Mouse (Mus musculus): ENCODE measurements around the gene Ccdc86. TPM values are rescaled to one million over a fixed set of nuclear protein-coding genes. Genes with fewer than 3 reads are reported as not detected.
A peak's percentile ranks its signal among the peaks of the same experiment; 100 is the strongest.

Ccdc86 gene
- polyA plus RNA-seq, 1 experiment from 2014 or later = 12.9 TPM

DNA sequence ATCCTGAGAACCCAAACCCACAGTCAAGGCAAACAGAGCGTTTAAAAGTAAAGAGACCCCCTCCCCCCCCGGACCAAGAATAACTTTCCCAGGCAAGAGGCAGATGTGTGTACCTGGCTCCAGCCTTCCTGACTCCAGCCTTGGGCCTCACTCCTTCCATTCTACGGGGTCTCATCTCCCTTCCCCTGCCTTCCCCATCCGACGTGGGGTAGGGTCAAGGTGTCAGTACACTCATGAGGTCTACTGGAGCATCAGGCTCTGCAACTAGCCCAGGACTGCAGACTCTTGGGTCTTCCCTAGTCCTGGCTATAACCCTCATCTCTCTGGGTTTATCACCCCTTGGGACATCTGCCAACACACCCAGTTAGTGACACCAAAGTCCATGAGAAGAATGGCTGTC is 31.1 kb upstream of the Ccdc86 start:
- no peak overlapping the region for H3K27ac ChIP-seq (replicated peaks in 1 of 2; ENCODE audit: control insufficient read depth in 1 of 2, insufficient read depth in 1 of 2, low read depth in 2 of 2, low read length in 2 of 2)
- peaks cover 0 to 3% of the 10 kb centered on the region in 2 experiments; a peak in 3 of 4 replicates for H3K4me1 ChIP-seq (ENCODE audit: control insufficient read depth in 2 of 2, insufficient read depth in 2 of 2, low read length in 2 of 2)
- H3K4me2 ChIP-seq (ENCODE audit: low read length) = no peak overlapping the region
- H3K9me3 ChIP-seq (ENCODE audit: control insufficient read depth, low read length) = no peaks in the 10 kb centered on the region
- ATAC-seq (ENCODE audit: insufficient number of reproducible peaks, insufficient read depth, low FRiP score, low read depth) = no peak
- H3K4me3 ChIP-seq (ENCODE audit: control insufficient read depth in 1 of 2, insufficient read depth in 1 of 2, low read depth in 1 of 2, low read length in 2 of 2) = no peak overlapping the region
- H3K27me3 ChIP-seq (ENCODE audit: control insufficient read depth, insufficient read depth, low read length) = no peaks in the 10 kb centered on the region
- H3K36me3 ChIP-seq (ENCODE audit: control insufficient read depth, insufficient read depth, low read length) = no peaks in the 10 kb centered on the region
- WGBS = 76% methylated on average over 5 of the region's 5 CpGs
- no peak overlapping the region for H3K9ac ChIP-seq (ENCODE audit: low read length)

DNA sequence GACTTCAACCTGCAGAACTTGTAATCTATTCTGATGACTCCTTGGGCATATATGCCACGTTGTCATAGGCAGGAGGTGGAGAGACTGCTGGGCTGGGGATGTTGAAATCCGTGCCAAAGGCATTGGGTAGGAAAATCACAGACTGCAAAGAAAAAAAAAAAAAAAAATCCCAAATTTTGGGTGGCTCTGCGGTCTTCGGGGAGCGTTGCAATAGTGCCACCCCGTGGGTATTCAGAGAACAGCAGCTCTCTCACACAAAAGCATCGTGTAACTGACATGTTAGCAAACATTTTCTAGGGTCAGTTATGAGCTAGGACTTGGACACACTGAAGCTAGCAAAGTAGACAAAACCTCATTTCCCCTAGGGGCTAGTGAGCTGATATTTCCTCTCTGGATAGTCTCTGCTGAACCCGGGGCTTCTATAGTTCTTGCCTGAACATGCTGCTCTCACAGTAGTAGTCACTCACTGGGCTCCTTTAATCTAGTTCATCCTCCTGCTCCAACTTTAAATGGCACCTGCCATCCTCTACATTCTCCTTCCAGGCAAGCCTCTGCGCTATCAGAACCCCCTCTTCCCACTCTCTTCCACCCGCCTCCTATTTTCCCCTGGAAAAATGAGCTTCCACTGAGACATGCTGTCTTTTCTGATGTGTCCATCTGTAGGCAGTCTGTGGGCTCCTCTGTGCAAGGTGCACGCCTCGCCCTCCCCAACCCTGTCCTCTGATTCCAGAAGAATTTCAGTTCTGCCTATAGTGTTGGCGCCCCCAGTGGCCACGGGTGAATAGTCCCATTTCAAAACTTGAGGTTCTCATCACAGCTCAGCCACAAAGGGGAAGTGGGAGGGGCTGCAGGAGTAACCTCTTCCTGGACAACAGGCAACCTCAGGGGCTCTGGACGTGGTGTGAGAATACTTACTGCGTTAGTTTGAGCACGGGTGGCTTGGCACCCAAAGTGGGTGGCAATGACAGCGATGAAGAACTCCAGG is 30.4 kb upstream of the Ccdc86 start:
- Histone ChIP-seq H3K4me3 (ENCODE audit: control insufficient read depth in 1 of 2, insufficient read depth in 1 of 2, low read depth in 1 of 2, low read length in 2 of 2) (no peak overlapping the region), H3K9ac (ENCODE audit: low read length) (no peak overlapping the region), H3K36me3 (ENCODE audit: control insufficient read depth, insufficient read depth, low read length) (no peaks in the 10 kb centered on the region), H3K27ac (replicated peaks in 1 of 2; ENCODE audit: control insufficient read depth in 1 of 2, insufficient read depth in 1 of 2, low read depth in 2 of 2, low read length in 2 of 2) (no peak overlapping the region), H3K4me2 (ENCODE audit: low read length) (peak overlapping the region; percentile 43), H3K4me1 (ENCODE audit: control insufficient read depth in 2 of 2, insufficient read depth in 2 of 2, low read length in 2 of 2) (peaks cover 0 to 3% of the 10 kb centered on the region in 2 experiments; a peak in 3 of 4 replicates), H3K27me3 (ENCODE audit: control insufficient read depth, insufficient read depth, low read length) (no peaks in the 10 kb centered on the region), H3K9me3 (ENCODE audit: control insufficient read depth, low read length) (no peaks in the 10 kb centered on the region)
- ATAC-seq (ENCODE audit: insufficient number of reproducible peaks, insufficient read depth, low FRiP score, low read depth) = peak; percentile 19; the same call in 1 of the 2 replicates
- WGBS = 11% methylated on average over 18 of the region's 18 CpGs

DNA sequence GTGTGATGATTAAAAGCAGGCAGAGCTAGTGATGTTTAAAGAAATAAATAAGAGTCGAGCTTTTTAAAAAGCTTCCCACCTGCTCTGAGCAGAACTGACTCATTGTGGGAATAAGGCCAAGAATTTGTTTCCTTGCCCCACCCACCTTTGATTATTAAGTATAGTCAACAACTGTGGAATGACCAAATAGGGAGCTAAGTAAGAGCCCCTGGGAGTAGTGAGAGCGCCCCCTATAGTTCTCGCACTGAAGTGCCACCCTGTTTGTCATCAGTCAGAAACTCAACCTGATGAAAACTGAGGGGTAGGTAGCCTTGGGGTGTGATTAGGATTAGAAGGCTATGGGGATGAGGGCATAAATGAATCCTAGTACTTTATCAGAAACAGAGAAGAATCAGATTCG is 27.3 kb upstream of the Ccdc86 start:
- Histone ChIP-seq H3K4me1 (ENCODE audit: control insufficient read depth in 2 of 2, insufficient read depth in 2 of 2, low read length in 2 of 2) (peaks cover 0 to 3% of the 10 kb centered on the region in 2 experiments; a peak in 3 of 4 replicates), H3K27me3 (ENCODE audit: control insufficient read depth, insufficient read depth, low read length) (no peaks in the 10 kb centered on the region), H3K4me3 (ENCODE audit: control insufficient read depth in 1 of 2, insufficient read depth in 1 of 2, low read depth in 1 of 2, low read length in 2 of 2) (no peak overlapping the region), H3K36me3 (ENCODE audit: control insufficient read depth, insufficient read depth, low read length) (no peaks in the 10 kb centered on the region), H3K27ac (replicated peaks in 1 of 2; ENCODE audit: control insufficient read depth in 1 of 2, insufficient read depth in 1 of 2, low read depth in 2 of 2, low read length in 2 of 2) (no peak overlapping the region), H3K9ac (ENCODE audit: low read length) (no peak overlapping the region), H3K4me2 (ENCODE audit: low read length) (no peak overlapping the region), H3K9me3 (ENCODE audit: control insufficient read depth, low read length) (peaks cover 8% of the 10 kb centered on the region)
- 44% methylated on average over 4 of the region's 4 CpGs for WGBS
- ATAC-seq (ENCODE audit: insufficient number of reproducible peaks, insufficient read depth, low FRiP score, low read depth) = no peak

DNA sequence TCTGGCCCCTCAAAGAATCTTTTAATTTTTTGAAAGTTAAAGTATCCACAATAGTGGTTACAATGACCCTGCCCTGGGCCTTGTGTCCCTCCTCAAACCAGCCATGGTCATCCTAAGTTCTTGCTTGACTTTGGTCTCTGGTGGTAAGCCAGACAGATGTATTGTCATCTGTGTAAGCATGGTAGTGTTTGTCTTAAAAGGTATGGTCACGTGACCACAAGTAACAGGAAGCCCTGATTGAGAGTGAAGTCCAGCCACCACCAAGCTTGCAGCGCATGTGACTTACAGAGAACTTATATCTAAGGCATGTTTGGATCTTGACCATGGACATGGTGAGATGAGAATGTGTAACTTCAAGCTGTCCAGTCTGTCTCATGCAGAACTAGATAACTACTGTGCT is 26.1 kb upstream of the Ccdc86 start:
- no peaks in the 10 kb centered on the region for H3K36me3 ChIP-seq (ENCODE audit: control insufficient read depth, insufficient read depth, low read length)
- WGBS = 71% methylated on average over 2 of the region's 2 CpGs
- no peak overlapping the region for H3K9ac ChIP-seq (ENCODE audit: low read length)
- H3K27ac ChIP-seq (replicated peaks in 1 of 2; ENCODE audit: control insufficient read depth in 1 of 2, insufficient read depth in 1 of 2, low read depth in 2 of 2, low read length in 2 of 2) = no peak overlapping the region
- no peak overlapping the region for H3K4me2 ChIP-seq (ENCODE audit: low read length)
- no peak overlapping the region for H3K4me3 ChIP-seq (ENCODE audit: control insufficient read depth in 1 of 2, insufficient read depth in 1 of 2, low read depth in 1 of 2, low read length in 2 of 2)
- H3K27me3 ChIP-seq (ENCODE audit: control insufficient read depth, insufficient read depth, low read length) = no peaks in the 10 kb centered on the region
- peaks cover 8% of the 10 kb centered on the region for H3K9me3 ChIP-seq (ENCODE audit: control insufficient read depth, low read length)
- peaks cover 0 to 3% of the 10 kb centered on the region in 2 experiments; a peak in 3 of 4 replicates for H3K4me1 ChIP-seq (ENCODE audit: control insufficient read depth in 2 of 2, insufficient read depth in 2 of 2, low read length in 2 of 2)
- ATAC-seq (ENCODE audit: insufficient number of reproducible peaks, insufficient read depth, low FRiP score, low read depth) = no peak

DNA sequence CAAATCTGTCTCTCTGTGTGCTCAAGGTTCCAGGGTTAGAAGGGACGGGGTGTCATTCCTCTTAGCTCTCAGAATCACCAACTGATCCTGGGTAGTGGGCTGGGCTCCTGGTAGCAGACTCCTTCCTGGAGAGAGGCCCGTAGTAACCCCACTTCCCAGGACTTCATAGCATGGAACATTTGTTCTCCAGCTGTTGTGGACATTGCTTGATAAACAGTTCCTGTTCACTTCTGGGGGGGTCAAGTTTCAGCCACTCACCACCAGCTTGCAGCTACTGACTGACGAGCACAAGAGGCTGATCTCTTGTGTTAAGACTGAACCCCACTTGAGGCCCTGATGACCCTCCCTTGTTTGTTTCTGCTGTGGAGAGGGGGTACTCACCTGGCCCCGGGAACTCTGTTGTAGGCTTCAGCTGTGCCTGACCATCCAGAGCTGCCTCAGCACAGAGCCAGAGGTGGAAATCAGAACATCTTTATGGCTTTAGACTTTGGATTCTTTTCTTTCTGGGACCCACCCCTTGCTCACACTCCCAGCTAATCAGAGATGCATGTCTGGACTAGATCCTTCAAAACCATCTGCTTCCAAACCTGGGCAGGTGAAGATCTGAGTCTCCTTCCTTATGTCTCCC is 25.3 kb upstream of the Ccdc86 start, which contains the start of gene Ms4a10:
Gene Ms4a10 (minus strand): TSS at position 433 of the 628 bp plus-strand sequence.
- H3K9ac ChIP-seq (ENCODE audit: low read length) = no peak within 1 kb of the TSS
- H3K27ac ChIP-seq (replicated peaks in 1 of 2; ENCODE audit: control insufficient read depth in 1 of 2, insufficient read depth in 1 of 2, low read depth in 2 of 2, low read length in 2 of 2) = no peak within 1 kb of the TSS
- H3K4me3 ChIP-seq (ENCODE audit: control insufficient read depth in 1 of 2, insufficient read depth in 1 of 2, low read depth in 1 of 2, low read length in 2 of 2) = no peak within 1 kb of the TSS
- WGBS = 23% methylated on average over 4 of the region's 4 CpGs
- peaks cover 8% of the 10 kb centered on the region for H3K9me3 ChIP-seq (ENCODE audit: control insufficient read depth, low read length)
- H3K4me2 ChIP-seq (ENCODE audit: low read length) = no peak within 1 kb of the TSS
- no peaks in the 10 kb centered on the region for H3K36me3 ChIP-seq (ENCODE audit: control insufficient read depth, insufficient read depth, low read length)
- no peaks in the 10 kb centered on the region; a peak in 3 of 4 replicates for H3K4me1 ChIP-seq (ENCODE audit: control insufficient read depth in 2 of 2, insufficient read depth in 2 of 2, low read length in 2 of 2)
- no peak for ATAC-seq (ENCODE audit: insufficient number of reproducible peaks, insufficient read depth, low FRiP score, low read depth)
- no peaks in the 10 kb centered on the region for H3K27me3 ChIP-seq (ENCODE audit: control insufficient read depth, insufficient read depth, low read length)

DNA sequence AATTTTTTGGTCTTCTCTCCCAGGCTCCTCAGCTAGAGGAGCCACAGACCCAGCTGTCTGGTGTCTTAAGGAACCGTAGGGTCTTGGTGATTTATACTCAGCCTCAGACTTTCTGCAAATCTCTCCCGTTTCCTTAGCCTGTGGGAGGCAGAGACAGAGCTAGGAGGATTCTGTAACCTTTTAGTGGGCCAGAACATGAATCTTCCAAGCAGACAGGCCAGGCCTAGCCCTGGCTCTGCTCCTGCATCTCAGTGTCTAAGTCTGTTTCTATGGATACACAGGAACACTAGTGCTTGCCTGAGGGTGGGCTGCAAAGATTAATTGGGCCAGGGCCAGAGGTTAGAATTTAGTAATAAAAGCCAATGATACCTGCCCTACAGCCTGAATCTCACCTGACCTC is 24.1 kb upstream of the Ccdc86 start:
- Histone ChIP-seq H3K9ac (ENCODE audit: low read length) (no peak overlapping the region), H3K4me3 (ENCODE audit: control insufficient read depth in 1 of 2, insufficient read depth in 1 of 2, low read depth in 1 of 2, low read length in 2 of 2) (no peak overlapping the region), H3K27me3 (ENCODE audit: control insufficient read depth, insufficient read depth, low read length) (no peaks in the 10 kb centered on the region), H3K9me3 (ENCODE audit: control insufficient read depth, low read length) (peaks cover 8% of the 10 kb centered on the region), H3K27ac (replicated peaks in 1 of 2; ENCODE audit: control insufficient read depth in 1 of 2, insufficient read depth in 1 of 2, low read depth in 2 of 2, low read length in 2 of 2) (no peak overlapping the region), H3K4me1 (ENCODE audit: control insufficient read depth in 2 of 2, insufficient read depth in 2 of 2, low read length in 2 of 2) (no peaks in the 10 kb centered on the region), H3K36me3 (ENCODE audit: control insufficient read depth, insufficient read depth, low read length) (no peaks in the 10 kb centered on the region), H3K4me2 (ENCODE audit: low read length) (no peak overlapping the region)
- WGBS = 56% methylated on average over 2 of the region's 2 CpGs
- no peak for ATAC-seq (ENCODE audit: insufficient number of reproducible peaks, insufficient read depth, low FRiP score, low read depth)

DNA sequence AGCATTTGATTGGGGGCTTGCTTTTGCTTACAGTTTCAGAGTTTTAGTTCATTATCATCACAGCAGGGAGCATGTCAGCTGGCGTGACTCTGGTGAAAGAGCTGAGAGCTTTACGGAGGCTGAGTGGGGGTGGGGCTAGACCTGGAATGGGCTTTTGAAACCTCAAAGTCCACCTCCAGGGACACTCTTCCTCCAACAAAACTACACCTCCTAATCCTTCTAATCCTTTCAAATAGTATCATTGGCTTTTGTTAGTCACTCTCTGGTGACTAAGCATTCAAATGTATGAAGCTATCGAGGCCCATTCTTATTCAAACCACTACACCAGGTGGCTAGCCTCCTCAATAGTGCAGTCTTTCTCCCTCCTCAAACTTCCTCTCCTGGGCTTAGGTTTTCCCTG is 23.6 kb upstream of the Ccdc86 start:
- no peaks in the 10 kb centered on the region for H3K4me1 ChIP-seq (ENCODE audit: control insufficient read depth in 2 of 2, insufficient read depth in 2 of 2, low read length in 2 of 2)
- H3K27me3 ChIP-seq (ENCODE audit: control insufficient read depth, insufficient read depth, low read length) = no peaks in the 10 kb centered on the region
- no peak overlapping the region for H3K9ac ChIP-seq (ENCODE audit: low read length)
- H3K36me3 ChIP-seq (ENCODE audit: control insufficient read depth, insufficient read depth, low read length) = no peaks in the 10 kb centered on the region
- H3K4me2 ChIP-seq (ENCODE audit: low read length) = no peak overlapping the region
- 49% methylated on average over 3 of the region's 3 CpGs for WGBS
- H3K9me3 ChIP-seq (ENCODE audit: control insufficient read depth, low read length) = peaks cover 8% of the 10 kb centered on the region
- no peak overlapping the region for H3K4me3 ChIP-seq (ENCODE audit: control insufficient read depth in 1 of 2, insufficient read depth in 1 of 2, low read depth in 1 of 2, low read length in 2 of 2)
- H3K27ac ChIP-seq (replicated peaks in 1 of 2; ENCODE audit: control insufficient read depth in 1 of 2, insufficient read depth in 1 of 2, low read depth in 2 of 2, low read length in 2 of 2) = no peak overlapping the region
- no peak for ATAC-seq (ENCODE audit: insufficient number of reproducible peaks, insufficient read depth, low FRiP score, low read depth)
